Mouse (Mus musculus) stomach, postnatal 0 days (tissue): ENCODE results near the gene Gpr37l1. TPM values are rescaled to one million over a fixed set of nuclear protein-coding genes. Genes with fewer than 3 reads are reported as not detected.

ENCODE experiments used
- ATAC-seq: fragments of 200-750 bp; cut with Nextera tagmentation; 2 replicates; pipeline ENCODE4 v1.8.0; 2017; ENCODE audit not compliant: low FRiP score, low TSS enrichment
- DNase-seq: peaks from one replicate; pipeline ENCODE4 v3.0.0-alpha.2; 2016; ENCODE audit warnings: low spot score
- H3K27ac ChIP-seq: fragments of 300-500 bp; sonication (generic); replicated peaks from 2 replicates; pipeline ENCODE4 v1.5.1; 2014; ENCODE audit warnings: mild to moderate bottlenecking, control low read depth
- H3K27me3 ChIP-seq: fragments of 300-500 bp; sonication (generic); 2 replicates; pipeline ENCODE4 v1.6.1; 2014; ENCODE audit warnings: low read length; ENCODE audit not compliant: control insufficient read depth, insufficient read depth
- H3K36me3 ChIP-seq: fragments of 300-500 bp; sonication (generic); 2 replicates; pipeline ENCODE4 v1.6.1; 2014; ENCODE audit warnings: low read length, mixed read lengths; ENCODE audit not compliant: control insufficient read depth, insufficient read depth
- H3K4me1 ChIP-seq: fragments of 300-500 bp; sonication (generic); replicated peaks from 2 replicates; pipeline ENCODE4 v1.6.1; 2014; ENCODE audit warnings: antibody characterized with exemption; ENCODE audit not compliant: control insufficient read depth, insufficient read depth
- H3K4me2 ChIP-seq: fragments of 300-500 bp; sonication (generic); replicated peaks from 2 replicates; pipeline ENCODE4 v1.6.1; 2014; ENCODE audit warnings: low read depth, mild to moderate bottlenecking, control low read depth, moderate library complexity
- H3K4me3 ChIP-seq: fragments of 300-500 bp; sonication (generic); 2 replicates; pipeline ENCODE4 v1.5.1; 2014; ENCODE audit warnings: low read depth, low read length, control low read depth
- H3K9ac ChIP-seq: fragments of 300-500 bp; sonication (generic); 2 replicates; pipeline ENCODE4 v1.6.1; 2014; ENCODE audit warnings: mild to moderate bottlenecking, low read length, control low read depth, mixed read lengths
- H3K9me3 ChIP-seq: fragments of 300-500 bp; sonication (generic); 2 replicates; pipeline ENCODE4 v1.6.1; 2016; ENCODE audit warnings: low read length; ENCODE audit not compliant: control insufficient read depth
- CTCF ChIP-seq: IDR thresholded peaks from 2 replicates; pipeline ENCODE4 v1.5.1; 2016; ENCODE audit warnings: antibody characterized with exemption, low read depth, mild to moderate bottlenecking, moderate library complexity
- EP300 ChIP-seq: optimal IDR thresholded peaks from 2 replicates; pipeline ENCODE3; 2016; ENCODE audit warnings: antibody characterized with exemption
- WGBS: fragments of 180-500 bp; shearing (Covaris S2); extraction: QIAGEN DNeasy Blood & Tissue Kit; methylation state at CpG from one replicate; pipeline ENCODE4 v1.1.7; 2014; 5-methylcytosine and 5-hydroxymethylcytosine counted together
- polyA plus RNA-seq: library from polyadenylated mRNA; unstranded; fragments of >200 nt; fragmentation: Nextera tagmentation; extraction: Ambion mirVana; gene quantifications from 2 replicates; pipeline ENCODE4 v1.2.1, GENCODE M21; 2015

Gpr37l1 gene
- polyA plus RNA-seq, 1 experiment from 2014 or later, result 3.1 TPM

DNA sequence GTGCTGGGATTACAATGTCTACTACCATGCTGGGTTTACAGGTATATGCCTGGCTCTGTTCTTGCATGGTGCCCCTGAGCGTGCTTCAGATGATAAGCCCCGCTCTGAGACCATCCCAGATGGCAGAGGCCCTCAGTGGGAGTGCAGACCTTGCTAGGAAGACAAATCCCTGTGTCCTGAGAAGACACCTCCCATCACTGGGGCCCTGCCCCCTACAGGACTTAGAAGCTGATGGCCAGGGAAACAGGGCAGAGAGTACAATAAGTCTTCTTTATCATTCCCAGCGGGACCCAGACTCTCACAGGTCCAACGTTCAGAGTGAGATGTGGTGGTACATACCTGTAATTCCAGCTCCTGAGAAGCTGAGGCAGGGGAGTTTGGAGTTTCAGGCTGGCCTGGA lies 37.8 kb upstream of the Gpr37l1 start:
- Histone ChIP-seq H3K4me3 (no peak overlapping the region), H3K4me1 (no peaks in the 10 kb centered on the region), H3K27me3 (no peaks in the 10 kb centered on the region), H3K4me2 (no peak overlapping the region), H3K27ac (peak overlapping the region; percentile 71), H3K9me3 (no peaks in the 10 kb centered on the region), H3K9ac (no peak overlapping the region), H3K36me3 (no peaks in the 10 kb centered on the region)
- no peak for ATAC-seq
- no peak for DNase-seq
- WGBS, result 49% methylated on average over 4 of the region's 4 CpGs
- no peak for TF ChIP-seq EP300
- TF ChIP-seq CTCF, result 0 out of 2 replicates have a peak, but pooled peaks have one; percentile 5

DNA sequence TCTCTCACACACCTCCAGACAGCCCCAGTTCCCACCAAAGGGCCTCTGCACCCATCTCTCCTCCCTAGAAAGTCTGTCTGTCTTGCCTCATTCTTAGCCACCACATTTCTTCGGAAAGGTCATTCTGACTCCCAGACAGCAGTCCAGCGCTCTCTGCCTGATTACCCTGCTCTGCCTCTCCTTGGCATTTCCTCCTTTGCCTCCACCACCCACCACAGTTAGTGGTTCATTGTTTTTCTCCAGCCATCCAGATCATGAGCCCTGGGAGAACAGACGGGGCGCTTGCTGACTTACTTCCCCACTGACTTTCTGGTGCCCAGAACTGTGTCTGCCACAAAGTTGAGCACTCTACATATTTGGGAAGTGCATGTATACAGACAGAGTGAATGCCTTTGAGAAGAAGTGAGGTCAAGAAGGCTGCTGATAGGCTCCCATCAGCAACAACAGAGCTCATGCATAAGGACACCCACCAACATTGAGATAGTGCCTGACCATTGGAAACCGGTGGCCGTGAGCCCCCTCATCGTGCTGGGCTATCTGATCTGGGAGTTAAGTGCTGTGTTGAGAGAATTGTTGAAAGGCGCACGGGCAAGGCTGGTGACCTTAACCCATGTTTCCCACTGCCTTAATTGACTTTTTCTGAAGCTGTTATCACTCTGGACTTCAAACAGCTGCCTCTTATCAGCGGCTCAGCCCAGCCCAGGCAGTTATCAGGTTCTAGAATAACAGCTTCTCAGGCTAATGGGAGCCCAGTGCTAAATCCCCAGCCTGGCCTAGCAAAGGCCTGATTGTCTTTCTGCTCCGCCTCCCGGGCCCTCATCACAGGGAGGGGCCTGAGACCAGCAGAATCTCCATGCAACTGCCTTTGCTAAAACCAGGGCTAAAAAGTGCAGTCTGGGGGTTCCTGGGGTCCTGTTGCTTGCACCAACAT lies 37.0 kb upstream of the Gpr37l1 start:
- Histone ChIP-seq H3K27me3 (no peaks in the 10 kb centered on the region), H3K36me3 (no peaks in the 10 kb centered on the region), H3K9me3 (no peaks in the 10 kb centered on the region), H3K27ac (peak overlapping the region; percentile 71), H3K9ac (no peak overlapping the region), H3K4me1 (no peaks in the 10 kb centered on the region), H3K4me3 (no peak overlapping the region), H3K4me2 (no peak overlapping the region)
- peak; percentile 63 for ATAC-seq
- WGBS, result 38% methylated on average over 12 of the region's 12 CpGs
- DNase-seq, result peak; percentile 80
- TF ChIP-seq CTCF, result no peak
- no peak for TF ChIP-seq EP300

DNA sequence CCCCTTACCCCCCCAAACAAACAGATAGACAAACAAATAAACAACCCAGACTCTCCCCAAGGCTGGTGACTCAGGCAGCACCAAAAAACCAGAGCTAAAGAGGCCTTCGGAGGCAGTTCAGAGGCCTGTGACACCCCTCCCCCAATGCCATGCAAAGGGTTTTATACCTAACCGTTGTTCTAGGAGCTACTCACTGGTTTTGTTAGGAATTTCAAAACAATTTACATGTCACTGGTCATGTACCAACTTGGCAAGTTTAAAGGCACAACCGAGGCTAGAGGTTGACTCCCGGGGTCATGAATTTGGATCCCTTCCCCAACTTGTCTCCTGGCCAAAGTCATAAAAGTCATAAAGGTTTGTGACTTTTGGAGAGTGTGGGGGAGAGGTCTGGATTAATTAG lies 32.9 kb upstream of the Gpr37l1 start:
- DNase-seq (no peak), ATAC-seq (no peak)
- TF ChIP-seq EP300, result no peak
- no peak for TF ChIP-seq CTCF
- 68% methylated on average over 4 of the region's 4 CpGs for WGBS
- H3K36me3 ChIP-seq, result no peaks in the 10 kb centered on the region
- no peaks in the 10 kb centered on the region for H3K9me3 ChIP-seq
- H3K27me3 ChIP-seq, result no peaks in the 10 kb centered on the region
- no peak overlapping the region for H3K4me2 ChIP-seq
- H3K4me1 ChIP-seq, result 0 out of 2 replicates have a peak, but pooled peaks cover 2% of the 10 kb centered on the region
- no peak overlapping the region for H3K9ac ChIP-seq
- H3K27ac ChIP-seq, result no peak overlapping the region
- H3K4me3 ChIP-seq, result no peak overlapping the region

DNA sequence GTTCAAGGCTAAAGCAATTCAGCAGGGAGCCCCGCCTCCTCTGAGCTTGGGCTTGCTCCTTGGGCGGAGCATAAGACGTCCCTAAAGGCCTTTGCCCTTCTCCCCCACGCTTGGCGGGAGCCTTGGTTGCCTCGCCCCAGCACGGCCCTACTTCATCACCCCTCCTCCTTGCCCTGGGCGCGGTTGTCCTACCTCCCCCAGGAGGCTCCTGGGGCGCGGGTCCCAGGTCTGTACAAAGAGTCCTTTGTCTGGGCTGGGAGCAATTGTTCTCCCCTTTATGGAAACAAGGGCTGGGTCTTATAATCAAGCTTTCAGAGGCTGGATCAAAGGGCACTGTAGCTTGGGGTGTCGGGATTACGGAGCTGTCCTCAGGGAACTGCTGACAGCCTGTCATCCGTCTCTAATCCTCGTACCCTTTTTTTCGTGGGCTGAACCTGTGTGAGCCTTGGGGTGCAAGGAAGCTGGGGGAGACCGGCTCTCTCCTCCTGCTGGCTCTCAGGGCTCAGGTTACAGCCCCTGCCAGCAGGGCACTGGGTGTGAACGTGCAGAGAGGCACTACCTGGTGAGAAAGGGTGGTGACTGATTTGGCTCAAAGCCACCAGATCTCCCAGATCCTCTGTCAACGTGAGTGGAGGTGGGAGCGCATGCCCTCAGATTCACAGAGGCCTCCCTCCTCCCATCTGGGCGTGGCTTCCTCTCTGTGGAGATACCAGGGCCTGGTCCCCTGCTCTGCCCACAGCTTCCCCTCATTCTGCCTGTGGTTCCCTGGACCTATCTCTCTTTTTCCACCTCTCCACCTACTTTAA lies 31.7 kb upstream of the Gpr37l1 start:
- ATAC-seq (peak; percentile 92), DNase-seq (peak; percentile 92)
- H3K4me1 ChIP-seq, result 0 out of 2 replicates have a peak, but pooled peaks cover 2% of the 10 kb centered on the region
- no peak for TF ChIP-seq EP300
- TF ChIP-seq CTCF, result no peak
- H3K4me2 ChIP-seq, result peak overlapping the region; percentile 14; the same call in 1 of the 2 replicates
- WGBS, result 8% methylated on average over 21 of the region's 21 CpGs
- no peaks in the 10 kb centered on the region for H3K9me3 ChIP-seq
- H3K27ac ChIP-seq, result peak overlapping the region; percentile 87
- H3K27me3 ChIP-seq, result no peaks in the 10 kb centered on the region
- no peak overlapping the region for H3K4me3 ChIP-seq
- no peak overlapping the region for H3K9ac ChIP-seq
- H3K36me3 ChIP-seq, result no peaks in the 10 kb centered on the region

DNA sequence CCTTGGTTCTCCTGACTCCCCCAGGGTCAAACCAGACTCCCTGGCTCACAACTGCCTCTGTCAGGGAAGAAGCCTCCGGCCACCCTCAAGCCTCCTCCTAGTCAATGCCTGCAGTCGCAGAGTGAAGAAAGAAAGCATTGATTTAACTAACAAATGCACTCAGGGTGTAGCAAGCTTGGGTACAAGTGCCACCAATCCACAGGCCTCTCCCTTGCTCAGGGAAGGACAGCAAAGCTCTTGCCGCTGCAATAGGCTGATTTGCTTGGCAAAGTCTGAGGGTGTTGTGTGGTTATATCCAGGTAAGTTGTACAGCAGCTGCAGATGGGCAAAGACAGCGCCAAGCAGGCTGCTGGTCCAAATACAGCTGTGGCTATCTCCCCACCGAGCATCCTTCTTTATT lies 30.9 kb upstream of the Gpr37l1 start:
- no peak overlapping the region for H3K4me2 ChIP-seq

More for the DNA sequence above, 30.9 kb upstream of the Gpr37l1 start:
- H3K9me3 ChIP-seq, result no peaks in the 10 kb centered on the region
- 47% methylated on average over 5 of the region's 5 CpGs for WGBS
- ATAC-seq, result no peak
- no peak overlapping the region for H3K4me3 ChIP-seq
- no peaks in the 10 kb centered on the region for H3K27me3 ChIP-seq
- no peak overlapping the region for H3K9ac ChIP-seq
- no peaks in the 10 kb centered on the region for H3K36me3 ChIP-seq
- peak overlapping the region; percentile 87 for H3K27ac ChIP-seq
- DNase-seq, result no peak
- H3K4me1 ChIP-seq, result 0 out of 2 replicates have a peak, but pooled peaks cover 2% of the 10 kb centered on the region
- TF ChIP-seq CTCF (no peak), EP300 (no peak)
